In the genomic region with DNA sequence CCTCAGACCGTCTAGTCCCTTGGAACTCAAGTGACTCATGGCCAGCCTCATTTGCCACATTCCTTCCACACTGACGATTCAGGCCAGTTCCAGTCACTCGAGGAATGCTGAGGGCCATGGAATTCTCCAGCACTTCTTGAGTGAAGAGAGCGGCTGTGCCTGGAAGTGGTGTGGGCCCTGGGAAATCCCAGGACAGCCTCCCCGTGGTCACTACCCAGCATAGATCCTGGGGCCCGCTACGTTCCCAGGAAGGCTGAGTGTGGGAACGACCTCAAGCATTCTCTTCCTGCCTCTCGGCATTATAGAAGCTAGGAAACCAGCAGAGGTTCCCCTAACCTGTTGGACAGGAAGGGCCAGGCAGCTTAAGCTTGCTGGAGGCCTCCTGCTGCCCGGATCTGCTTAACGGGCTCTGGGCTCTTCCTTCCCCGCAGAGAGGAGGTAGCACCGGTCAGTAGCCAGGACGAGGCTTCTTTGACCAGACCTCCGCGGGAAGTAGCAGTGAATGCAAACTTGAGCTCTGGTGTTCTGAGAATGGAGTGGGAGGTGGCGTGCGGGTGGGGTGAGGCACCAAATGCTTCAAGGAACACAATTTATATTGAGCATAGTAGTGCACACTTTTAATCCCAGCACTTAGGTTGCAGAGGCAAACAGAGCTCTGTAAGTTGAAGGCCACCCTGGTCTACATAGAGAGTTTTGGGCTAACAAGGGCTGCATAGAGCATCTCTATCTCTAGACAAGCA, we compare ENCODE assay signal across 9 mouse cellular contexts.
DNase-seq lines count a peak whose midpoint lies in the region; ATAC-seq lines count a peak whose summit lies in the region.
"Had no signal": no experiment of that assay in that cellular context is flagged by ENCODE, and none has a peak within 500 bp of the region (broad histone marks: within the 10 kb centered on the region; RNA-seq: fewer than 3 reads in every experiment).

No protein-coding gene starts in this region.

- no peak for ATAC-seq in midbrain, embryonic 11.5 days (ENCODE audit: low FRiP score)
- ATAC-seq in midbrain, embryonic 15.5 days (replicated peaks), result no peak
- ATAC-seq in embryonic facial prominence, embryonic 14.5 days (ENCODE audit: low read depth), result peak; percentile 55
- 0 out of 2 replicates have a peak, but pooled peaks have one; percentile 12 for ATAC-seq in megakaryocyte, adult 5-6 weeks (ENCODE audit: poor library complexity, severe bottlenecking)
- ATAC-seq in cerebellum, adult (ENCODE audit: insufficient number of reproducible peaks, low FRiP score, low TSS enrichment), result no peak

- H3K36me3 ChIP-seq in midbrain, embryonic 11.5 days (ENCODE audit: control insufficient read depth, insufficient read depth, low read length), result no peaks in the 10 kb centered on the region
- no peaks in the 10 kb centered on the region for H3K36me3 ChIP-seq in midbrain, embryonic 15.5 days (replicated peaks)
- H3K36me3 ChIP-seq in embryonic facial prominence, embryonic 14.5 days (ENCODE audit: control insufficient read depth, insufficient read depth, low read length), result no peaks in the 10 kb centered on the region

- no peak overlapping the region for H3K27ac ChIP-seq in midbrain, embryonic 11.5 days (ENCODE audit: low read depth, low read length)
- H3K27ac ChIP-seq in midbrain, embryonic 15.5 days, result no peak overlapping the region
- H3K27ac ChIP-seq in embryonic facial prominence, embryonic 14.5 days (replicated peaks; ENCODE audit: low read depth, low read length), result no peak overlapping the region; the same call in 1 of the 2 replicates
- H3K27ac ChIP-seq: left cerebral cortex, adult 2 months had no signal

- no peak overlapping the region for H3K9ac ChIP-seq in midbrain, embryonic 11.5 days (ENCODE audit: low read length)
- H3K9ac ChIP-seq in midbrain, embryonic 15.5 days, result no peak overlapping the region
- no peak overlapping the region; the same call in 1 of the 2 replicates for H3K9ac ChIP-seq in embryonic facial prominence, embryonic 14.5 days (ENCODE audit: low read depth, low read length)

- H3K27me3 ChIP-seq in midbrain, embryonic 11.5 days (ENCODE audit: control insufficient read depth, insufficient read depth, low read length), result no peaks in the 10 kb centered on the region
- no peaks in the 10 kb centered on the region for H3K27me3 ChIP-seq in midbrain, embryonic 15.5 days (replicated peaks)
- H3K27me3 ChIP-seq in embryonic facial prominence, embryonic 14.5 days (replicated peaks; ENCODE audit: control insufficient read depth, insufficient read depth, low read length), result no peaks in the 10 kb centered on the region

- no peak overlapping the region for H3K4me3 ChIP-seq in midbrain, embryonic 11.5 days (ENCODE audit: low read depth, low read length)
- H3K4me3 ChIP-seq in midbrain, embryonic 15.5 days, result no peak overlapping the region
- no peak overlapping the region for H3K4me3 ChIP-seq in embryonic facial prominence, embryonic 14.5 days (ENCODE audit: low read depth, low read length)
- H3K4me3 ChIP-seq: left cerebral cortex, adult 2 months had no signal

- no peaks in the 10 kb centered on the region for H3K9me3 ChIP-seq in midbrain, embryonic 11.5 days (ENCODE audit: control insufficient read depth, low read length)
- no peaks in the 10 kb centered on the region for H3K9me3 ChIP-seq in midbrain, embryonic 15.5 days
- 0 out of 2 replicates have a peak, but pooled peaks cover 3% of the 10 kb centered on the region for H3K9me3 ChIP-seq in embryonic facial prominence, embryonic 14.5 days (ENCODE audit: control insufficient read depth, low read length)

- WGBS in midbrain, embryonic 11.5 days, result 14% methylated on average over 18 of the region's 18 CpGs
- 19% methylated on average over 18 of the region's 18 CpGs for WGBS in midbrain, embryonic 15.5 days
- 18% methylated on average over 18 of the region's 18 CpGs for WGBS in embryonic facial prominence, embryonic 14.5 days

- DNase-seq in midbrain, embryonic 11.5 days (ENCODE audit: low spot score, missing footprints), result peak; percentile 84
- DNase-seq in embryonic facial prominence, embryonic 14.5 days (ENCODE audit: low spot score), result peak; percentile 63
- peak; percentile 7 to 38 for DNase-seq in kidney, postnatal 25 days
- no peak for DNase-seq in layer of hippocampus, postnatal 14 days (ENCODE audit: low spot score in 2 of 2)
- no peak for DNase-seq in gastrocnemius, postnatal 10 days

- H3K4me1 ChIP-seq in midbrain, embryonic 11.5 days (ENCODE audit: control insufficient read depth, insufficient read depth, low read length), result no peaks in the 10 kb centered on the region
- H3K4me1 ChIP-seq in midbrain, embryonic 15.5 days, result no peaks in the 10 kb centered on the region
- H3K4me1 ChIP-seq in embryonic facial prominence, embryonic 14.5 days (ENCODE audit: control insufficient read depth, insufficient read depth, low read length), result peaks cover 6% of the 10 kb centered on the region; the same call in 1 of the 2 replicates

- H3K4me2 ChIP-seq in midbrain, embryonic 11.5 days, result no peak overlapping the region
- H3K4me2 ChIP-seq in midbrain, embryonic 15.5 days, result no peak overlapping the region
- H3K4me2 ChIP-seq in embryonic facial prominence, embryonic 14.5 days (ENCODE audit: low read depth, low read length), result peak overlapping the region; percentile 32

Comparison
In these comparisons a context has a peak if more than half of its experiments do, and no peak if none do; other contexts are left out.
1. ATAC-seq: peak in embryonic facial prominence, embryonic 14.5 days (single experiment) and megakaryocyte, adult 5-6 weeks (single experiment); none in midbrain, embryonic 11.5 days (single experiment), midbrain, embryonic 15.5 days (single experiment) and cerebellum, adult (single experiment).
2. DNase-seq: peak in midbrain, embryonic 11.5 days (single experiment), embryonic facial prominence, embryonic 14.5 days (single experiment) and kidney, postnatal 25 days (2 of 2); none in layer of hippocampus, postnatal 14 days (0 of 2) and gastrocnemius, postnatal 10 days (single experiment).